In the genomic region with DNA sequence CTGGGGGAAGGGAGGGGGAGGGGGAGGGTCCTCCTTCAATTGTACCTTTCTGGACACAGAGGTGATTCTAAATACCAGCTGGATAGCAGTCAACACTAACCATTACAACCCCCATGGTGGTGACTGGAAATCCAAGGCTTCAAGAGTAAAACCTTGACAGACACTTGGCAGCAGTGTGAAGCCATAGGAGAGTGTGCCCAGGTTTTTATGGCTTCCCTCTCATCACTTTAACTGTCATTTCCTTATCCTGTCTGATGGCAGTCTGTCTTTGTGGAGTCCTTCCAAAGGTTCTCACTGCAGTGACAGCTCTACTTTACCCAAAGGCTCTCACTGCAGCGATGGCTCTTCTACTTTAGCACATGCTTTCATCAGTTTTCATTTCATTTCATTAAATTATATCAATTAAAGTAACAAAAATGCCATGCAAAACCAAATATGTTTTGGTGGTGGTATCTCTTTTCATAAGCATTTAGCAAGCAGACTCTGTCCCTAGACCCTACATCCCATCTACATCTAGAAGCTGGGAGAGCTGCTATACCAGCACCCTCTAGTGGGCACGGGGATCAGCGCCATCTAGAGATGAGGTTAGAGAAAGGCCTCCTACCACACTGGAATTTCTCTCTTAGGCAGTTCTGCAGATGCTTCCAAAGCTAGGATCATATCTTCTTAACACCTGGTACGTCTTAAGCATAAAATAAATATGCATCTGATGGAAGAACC, we compare ENCODE assay signal across 9 mouse cellular contexts. TPM values are rescaled to one million over a fixed set of nuclear protein-coding genes. Genes with fewer than 3 reads are reported as not detected.
A peak's percentile ranks its signal among the peaks of the same experiment; 100 is the strongest.
DNase-seq lines count a peak whose midpoint lies in the region; ATAC-seq and TF ChIP-seq lines count a peak whose summit lies in the region.
"Had no signal": no experiment of that assay in that cellular context is flagged by ENCODE, and none has a peak within 500 bp of the region (broad histone marks: within the 10 kb centered on the region; RNA-seq: fewer than 3 reads in every experiment).

No protein-coding gene starts in this region.

- H3K4me3 ChIP-seq in heart, embryonic 12.5 days, result no peak overlapping the region
- H3K4me3 ChIP-seq in bone marrow, adult 2 months (replicated peaks; ENCODE audit: control insufficient read depth, low read depth, low read length), result no peak overlapping the region
- no peak overlapping the region for H3K4me3 ChIP-seq in forebrain, embryonic 15.5 days
- H3K4me3 ChIP-seq: stomach, embryonic 15.5 days had no signal

- DNase-seq in heart, adult 8-10 months (ENCODE audit: low spot score), result peak; percentile 47
- DNase-seq in CD4-positive, CD25-positive, alpha-beta regulatory T cell, adult 2 months (ENCODE audit: low read depth, low spot score), result peak; percentile 81
- DNase-seq in layer of hippocampus, adult 18-20 months (ENCODE audit: low spot score in 2 of 2), result peak; percentile 48 to 81
- DNase-seq in lung, postnatal 4 days, result peak; percentile 51 to 72
- DNase-seq in testis, postnatal 10 days (ENCODE audit: low spot score), result peak; percentile 73

- 31% methylated on average over 4 of the region's 4 CpGs for WGBS in heart, embryonic 12.5 days
- WGBS in bone marrow, adult 2 months, result 40% methylated on average over 4 of the region's 4 CpGs
- 29% methylated on average over 4 of the region's 4 CpGs for WGBS in forebrain, embryonic 15.5 days

- H3K36me3 ChIP-seq in heart, embryonic 12.5 days, result peaks cover 5% of the 10 kb centered on the region
- no peaks in the 10 kb centered on the region for H3K36me3 ChIP-seq in forebrain, embryonic 15.5 days
- H3K36me3 ChIP-seq: stomach, embryonic 15.5 days had no signal

- no peaks in the 10 kb centered on the region for H3K27me3 ChIP-seq in heart, embryonic 12.5 days (replicated peaks)
- H3K27me3 ChIP-seq in forebrain, embryonic 15.5 days, result no peaks in the 10 kb centered on the region
- H3K27me3 ChIP-seq: stomach, embryonic 15.5 days had no signal

- no peaks in the 10 kb centered on the region for H3K9me3 ChIP-seq in heart, embryonic 12.5 days (replicated peaks)
- H3K9me3 ChIP-seq in forebrain, embryonic 15.5 days, result no peaks in the 10 kb centered on the region
- H3K9me3 ChIP-seq: stomach, embryonic 15.5 days had no signal

- H3K4me2 ChIP-seq in heart, embryonic 12.5 days, result no peak overlapping the region
- no peak overlapping the region for H3K4me2 ChIP-seq in forebrain, embryonic 15.5 days (replicated peaks)
- H3K4me2 ChIP-seq: stomach, embryonic 15.5 days had no signal

- peaks cover 36% of the 10 kb centered on the region for H3K4me1 ChIP-seq in heart, embryonic 12.5 days (replicated peaks)
- no peaks in the 10 kb centered on the region; the same call in 1 of the 2 replicates for H3K4me1 ChIP-seq in bone marrow, adult 2 months (ENCODE audit: control insufficient read depth, insufficient read depth, low read length)
- H3K4me1 ChIP-seq in forebrain, embryonic 15.5 days, result peaks cover 28% of the 10 kb centered on the region
- H3K4me1 ChIP-seq: stomach, embryonic 15.5 days had no signal

- TF ChIP-seq CTCF in bone marrow, adult 2 months (IDR thresholded peaks at IDR 0.05; ENCODE audit: control insufficient read depth, insufficient read depth, low read length), result peak; percentile 72

- ATAC-seq in heart, embryonic 12.5 days (ENCODE audit: insufficient number of reproducible peaks, low FRiP score), result no peak
- ATAC-seq in forebrain, embryonic 15.5 days (replicated peaks), result peak; percentile 12; the same call in 1 of the 2 replicates

- H3K27ac ChIP-seq in heart, embryonic 12.5 days (ENCODE audit: poor library complexity, severe bottlenecking), result no peak overlapping the region
- H3K27ac ChIP-seq in bone marrow, adult 2 months (ENCODE audit: control insufficient read depth, insufficient read depth, low read depth, low read length, poor library complexity), result no peak overlapping the region
- peak overlapping the region; percentile 62 for H3K27ac ChIP-seq in forebrain, embryonic 15.5 days (replicated peaks)
- H3K27ac ChIP-seq: stomach, embryonic 15.5 days had no signal

- TF ChIP-seq POLR2A in bone marrow, adult 2 months (IDR thresholded peaks at IDR 0.05; ENCODE audit: borderline replicate concordance, control insufficient read depth, low read depth, low read length), result no peak

- no peak overlapping the region for H3K9ac ChIP-seq in heart, embryonic 12.5 days
- H3K9ac ChIP-seq in forebrain, embryonic 15.5 days (replicated peaks), result no peak overlapping the region
- H3K9ac ChIP-seq: stomach, embryonic 15.5 days had no signal

RNA-seq across cellular contexts. Expression of a gene that starts 50.0 kb away (rescaled TPM):
- 100 to 1,000 TPM; 114 to 261 (median 181) TPM for total RNA-seq in heart, adult 8-10 months (2022)
- 30.5 and 34.7 TPM in 2 replicates for polyA plus RNA-seq in heart, embryonic 12.5 days (2016; fragmentation: Nextera tagmentation; extraction: Ambion mirVana)
- 18.0 and 62.4 TPM in 2 replicates for polyA plus RNA-seq in bone marrow, adult 2 months (2011; ENCODE audit: insufficient read depth, insufficient read length, low replicate concordance, missing spikeins)
- 34.4 and 35.2 TPM in 2 replicates for polyA plus RNA-seq in forebrain, embryonic 15.5 days (2015; fragmentation: Nextera tagmentation; extraction: Ambion mirVana)
- total RNA-seq in layer of hippocampus, adult 18-20 months (2021), result 10 to 100 TPM; 23.8 to 26.4 TPM
